Mouse (Mus musculus): ENCODE measurements around the gene Wdr4.
"Not testable (repeated sequence)": the region's sequence is repeated elsewhere in the genome, so short reads cannot be mapped to it uniquely, and the experiment has no call there.

The Wdr4 gene

GRCm38 (mm10) chr17:31541460-31541831 is 21.7 kb upstream of the Wdr4 start:
- Histone ChIP-seq H3K4me3 (replicated peaks; ENCODE audit: low read length) (no peak overlapping the region), H3K27me3 (ENCODE audit: insufficient read depth, low read length) (no peaks in the 10 kb centered on the region), H3K4me1 (replicated peaks; ENCODE audit: low read depth, low read length) (peaks cover 3% of the 10 kb centered on the region; the same call in 1 of the 2 replicates), H3K9me3 (ENCODE audit: low read length) (no peaks in the 10 kb centered on the region), H3K36me3 (ENCODE audit: insufficient read depth, low read length) (no peaks in the 10 kb centered on the region)
- TF ChIP-seq CTCF (conservative IDR thresholded peaks at IDR 0.05; ENCODE audit: low read length): no peak
- no peak for TF ChIP-seq NANOG (IDR thresholded peaks at IDR 0.05; ENCODE audit: borderline replicate concordance, low read length)
- no peak for TF ChIP-seq POU5F1 (IDR thresholded peaks at IDR 0.05; ENCODE audit: borderline replicate concordance, low read length)

- Histone ChIP-seq H3K9me3 (ENCODE audit: low read length) (no peaks in the 10 kb centered on the region), H3K27me3 (ENCODE audit: insufficient read depth, low read length) (no peaks in the 10 kb centered on the region), H3K4me1 (replicated peaks; ENCODE audit: low read depth, low read length) (peaks cover 5% of the 10 kb centered on the region), H3K36me3 (ENCODE audit: insufficient read depth, low read length) (no peaks in the 10 kb centered on the region), H3K4me3 (replicated peaks; ENCODE audit: low read length) (no peak overlapping the region)
- TF ChIP-seq POU5F1 (IDR thresholded peaks at IDR 0.05; ENCODE audit: borderline replicate concordance, low read length) (no peak), CTCF (conservative IDR thresholded peaks at IDR 0.05; ENCODE audit: low read length) (no peak), NANOG (IDR thresholded peaks at IDR 0.05; ENCODE audit: borderline replicate concordance, low read length) (no peak)
Measured at GRCm38 (mm10) chr17:31540809-31541459, 21.2 kb upstream of the Wdr4 start.

- no peaks in the 10 kb centered on the region for H3K27me3 ChIP-seq (ENCODE audit: insufficient read depth, low read length)
- H3K36me3 ChIP-seq (ENCODE audit: insufficient read depth, low read length): no peaks in the 10 kb centered on the region
- H3K4me3 ChIP-seq (replicated peaks; ENCODE audit: low read length): no peak overlapping the region
- no peak for TF ChIP-seq NANOG (IDR thresholded peaks at IDR 0.05; ENCODE audit: borderline replicate concordance, low read length)
- no peak for TF ChIP-seq CTCF (conservative IDR thresholded peaks at IDR 0.05; ENCODE audit: low read length)
- TF ChIP-seq POU5F1 (IDR thresholded peaks at IDR 0.05; ENCODE audit: borderline replicate concordance, low read length): no peak
- no peaks in the 10 kb centered on the region for H3K9me3 ChIP-seq (ENCODE audit: low read length)
- peaks cover 13% of the 10 kb centered on the region for H3K4me1 ChIP-seq (replicated peaks; ENCODE audit: low read depth, low read length)
Measured at GRCm38 (mm10) chr17:31540101-31540500, 20.3 kb upstream of the Wdr4 start.

GRCm38 (mm10) chr17:31535871-31536629 is 16.3 kb upstream of the Wdr4 start:
- Histone ChIP-seq H3K4me1 (replicated peaks; ENCODE audit: low read depth, low read length) (peaks cover 37% of the 10 kb centered on the region), H3K9me3 (ENCODE audit: low read length) (no peaks in the 10 kb centered on the region), H3K27me3 (ENCODE audit: insufficient read depth, low read length) (no peaks in the 10 kb centered on the region), H3K4me3 (replicated peaks; ENCODE audit: low read length) (peak overlapping the region; percentile 32), H3K36me3 (ENCODE audit: insufficient read depth, low read length) (peaks cover 8% of the 10 kb centered on the region)
- no peak for TF ChIP-seq CTCF (conservative IDR thresholded peaks at IDR 0.05; ENCODE audit: low read length)
- TF ChIP-seq NANOG (IDR thresholded peaks at IDR 0.05; ENCODE audit: borderline replicate concordance, low read length): no peak
- TF ChIP-seq POU5F1 (IDR thresholded peaks at IDR 0.05; ENCODE audit: borderline replicate concordance, low read length): no peak

GRCm38 (mm10) chr17:31535358-31535757 is 15.6 kb upstream of the Wdr4 start:
- TF ChIP-seq CTCF (conservative IDR thresholded peaks at IDR 0.05; ENCODE audit: low read length) (no peak), POU5F1 (IDR thresholded peaks at IDR 0.05; ENCODE audit: borderline replicate concordance, low read length) (no peak), NANOG (IDR thresholded peaks at IDR 0.05; ENCODE audit: borderline replicate concordance, low read length) (no peak)
- no peaks in the 10 kb centered on the region for H3K9me3 ChIP-seq (ENCODE audit: low read length)
- peaks cover 41% of the 10 kb centered on the region for H3K4me1 ChIP-seq (replicated peaks; ENCODE audit: low read depth, low read length)
- peak overlapping the region; percentile 32; the same call in 1 of the 2 replicates for H3K4me3 ChIP-seq (replicated peaks; ENCODE audit: low read length)
- H3K36me3 ChIP-seq (ENCODE audit: insufficient read depth, low read length): peaks cover 15% of the 10 kb centered on the region
- H3K27me3 ChIP-seq (ENCODE audit: insufficient read depth, low read length): no peaks in the 10 kb centered on the region

- peaks cover 42% of the 10 kb centered on the region for H3K36me3 ChIP-seq (ENCODE audit: insufficient read depth, low read length)
Measured at GRCm38 (mm10) chr17:31532331-31532730, 12.6 kb upstream of the Wdr4 start.

GRCm38 (mm10) chr17:31531441-31532158 is 11.8 kb upstream of the Wdr4 start:
- H3K4me3 ChIP-seq (replicated peaks; ENCODE audit: low read length): peak overlapping the region; percentile 71
- no peaks in the 10 kb centered on the region for H3K27me3 ChIP-seq (ENCODE audit: insufficient read depth, low read length)
- peaks cover 77% of the 10 kb centered on the region for H3K4me1 ChIP-seq (replicated peaks; ENCODE audit: low read depth, low read length)
- H3K36me3 ChIP-seq (ENCODE audit: insufficient read depth, low read length): peaks cover 49% of the 10 kb centered on the region
- no peaks in the 10 kb centered on the region for H3K9me3 ChIP-seq (ENCODE audit: low read length)
- TF ChIP-seq CTCF (conservative IDR thresholded peaks at IDR 0.05; ENCODE audit: low read length): no peak
- TF ChIP-seq NANOG (IDR thresholded peaks at IDR 0.05; ENCODE audit: borderline replicate concordance, low read length): no peak
- no peak for TF ChIP-seq POU5F1 (IDR thresholded peaks at IDR 0.05; ENCODE audit: borderline replicate concordance, low read length)

More at GRCm38 (mm10) chr17:31532331-31532730, 12.6 kb upstream of the Wdr4 start:
- not testable (repeated sequence) for H3K9me3 ChIP-seq (ENCODE audit: low read length); H3K27me3 ChIP-seq (ENCODE audit: insufficient read depth, low read length)
- Histone ChIP-seq H3K4me1 (replicated peaks; ENCODE audit: low read depth, low read length) (peaks cover 70% of the 10 kb centered on the region), H3K4me3 (replicated peaks; ENCODE audit: low read length) (peak overlapping the region; percentile 71)

- H3K4me3 ChIP-seq (replicated peaks; ENCODE audit: low read length): peak overlapping the region; percentile 67
- peaks cover 84% of the 10 kb centered on the region for H3K4me1 ChIP-seq (replicated peaks; ENCODE audit: low read depth, low read length)
- peaks cover 62% of the 10 kb centered on the region for H3K36me3 ChIP-seq (ENCODE audit: insufficient read depth, low read length)
- H3K27me3 ChIP-seq (ENCODE audit: insufficient read depth, low read length): no peaks in the 10 kb centered on the region
- no peaks in the 10 kb centered on the region for H3K9me3 ChIP-seq (ENCODE audit: low read length)
- peak; percentile 63 for TF ChIP-seq CTCF (conservative IDR thresholded peaks at IDR 0.05; ENCODE audit: low read length)
- no peak for TF ChIP-seq NANOG (IDR thresholded peaks at IDR 0.05; ENCODE audit: borderline replicate concordance, low read length)
- no peak for TF ChIP-seq POU5F1 (IDR thresholded peaks at IDR 0.05; ENCODE audit: borderline replicate concordance, low read length)
Measured at GRCm38 (mm10) chr17:31529314-31529713, 9.5 kb upstream of the Wdr4 start.

All from E14TG2a.4 (cell line).